7 mouse cellular contexts compared by ENCODE assay signal in genomic region chr5:24651768-24652752, GRCm38 (mm10). TPM values are rescaled to one million over a fixed set of nuclear protein-coding genes. Genes with fewer than 3 reads are reported as not detected.
DNase-seq lines count a peak whose midpoint lies in the region; ATAC-seq lines count a peak whose summit lies in the region.

No protein-coding gene starts in this region.

- H3K27me3 ChIP-seq in limb, embryonic 10.5 days (ENCODE audit: low read depth, poor library complexity, severe bottlenecking): 0 out of 2 replicates have a peak, but pooled peaks cover 4% of the 10 kb centered on the region
- H3K27me3 ChIP-seq in midbrain, embryonic 14.5 days (ENCODE audit: control insufficient read depth, insufficient read depth, low read length): no peaks in the 10 kb centered on the region

- no peaks in the 10 kb centered on the region for H3K9me3 ChIP-seq in limb, embryonic 10.5 days (replicated peaks)
- H3K9me3 ChIP-seq in midbrain, embryonic 14.5 days (ENCODE audit: control insufficient read depth, low read length): no peaks in the 10 kb centered on the region

- peak; percentile 70 for ATAC-seq in midbrain, embryonic 14.5 days (ENCODE audit: low FRiP score, low TSS enrichment)

- H3K9ac ChIP-seq in midbrain, embryonic 14.5 days (replicated peaks; ENCODE audit: low read length): no peak overlapping the region

- H3K4me2 ChIP-seq in midbrain, embryonic 14.5 days (ENCODE audit: low read length): no peak overlapping the region; the same call in 1 of the 2 replicates

- H3K36me3 ChIP-seq in limb, embryonic 10.5 days: no peaks in the 10 kb centered on the region
- H3K36me3 ChIP-seq in midbrain, embryonic 14.5 days (ENCODE audit: control insufficient read depth, insufficient read depth, low read length): no peaks in the 10 kb centered on the region

- peak; percentile 58 for DNase-seq in adrenal gland, adult 8-10 months
- DNase-seq in embryo, embryonic 11.5 days (ENCODE audit: low read depth, low spot score): peak; percentile 68
- peak; percentile 73 to 83 for DNase-seq in gastrocnemius, postnatal 4 days (ENCODE audit: low spot score in 2 of 2)
- DNase-seq in kidney, adult 11 months: peak; percentile 57
- peak; percentile 90 for DNase-seq in limb, embryonic 10.5 days (ENCODE audit: low spot score)
- peak; percentile 94 for DNase-seq in midbrain, embryonic 14.5 days
- DNase-seq in spleen, postnatal 10 days (ENCODE audit: low spot score in 2 of 2): peak; percentile 56 to 77

- WGBS in limb, embryonic 10.5 days: 35% methylated on average over 25 of the region's 25 CpGs
- 25% methylated on average over 25 of the region's 25 CpGs for WGBS in midbrain, embryonic 14.5 days

- no peaks in the 10 kb centered on the region for H3K4me1 ChIP-seq in limb, embryonic 10.5 days
- H3K4me1 ChIP-seq in midbrain, embryonic 14.5 days (ENCODE audit: control insufficient read depth, insufficient read depth, low read length): no peaks in the 10 kb centered on the region

- no peak overlapping the region for H3K4me3 ChIP-seq in limb, embryonic 10.5 days
- H3K4me3 ChIP-seq in midbrain, embryonic 14.5 days (replicated peaks; ENCODE audit: low read depth, low read length): no peak overlapping the region

- H3K27ac ChIP-seq in limb, embryonic 10.5 days: no peak overlapping the region
- no peak overlapping the region for H3K27ac ChIP-seq in midbrain, embryonic 14.5 days (replicated peaks; ENCODE audit: low read depth, low read length)

RNA-seq across cellular contexts. Expression of gene Smarcd3, which starts 27.8 kb away (rescaled TPM):
- total RNA-seq in adrenal gland, adult 8-10 months (2022): 10 to 100 TPM; 14.3 to 42.2 (median 24.7) TPM
- 100 to 1,000 TPM; 131 to 137 TPM for total RNA-seq in gastrocnemius, postnatal 4 days (2021)
- polyA plus RNA-seq in limb, embryonic 10.5 days (2016; fragmentation: Nextera tagmentation; extraction: Ambion mirVana): 21.5 and 34.3 TPM in 2 replicates
- 158 and 199 TPM in 2 replicates for polyA plus RNA-seq in midbrain, embryonic 14.5 days (2014; fragmentation: Nextera tagmentation; extraction: Ambion mirVana)

RNA-seq across cellular contexts. Expression of gene Nub1, which starts 33.3 kb away (rescaled TPM):
- total RNA-seq in adrenal gland, adult 8-10 months (2022): 10 to 100 TPM; 72.3 to 74.6 (median 73.6) TPM
- total RNA-seq in gastrocnemius, postnatal 4 days (2021): 10 to 100 TPM; 29.1 to 29.2 TPM
- polyA plus RNA-seq in limb, embryonic 10.5 days (2016; fragmentation: Nextera tagmentation; extraction: Ambion mirVana): 23.7 and 26.9 TPM in 2 replicates
- 42.3 and 54.1 TPM in 2 replicates for polyA plus RNA-seq in midbrain, embryonic 14.5 days (2014; fragmentation: Nextera tagmentation; extraction: Ambion mirVana)
